Mouse (Mus musculus) adipocyte (in vitro differentiated cells): ENCODE measurements around the gene Dyrk1b.
"Not testable (repeated sequence)": the region's sequence is repeated elsewhere in the genome, so short reads cannot be mapped to it uniquely, and the experiment has no call there.

Experiments used
- DNase-seq: peaks from one replicate; pipeline ENCODE4 v3.0.0-alpha.2; 2016; ENCODE audit warnings: low spot score

The Dyrk1b gene

DNA sequence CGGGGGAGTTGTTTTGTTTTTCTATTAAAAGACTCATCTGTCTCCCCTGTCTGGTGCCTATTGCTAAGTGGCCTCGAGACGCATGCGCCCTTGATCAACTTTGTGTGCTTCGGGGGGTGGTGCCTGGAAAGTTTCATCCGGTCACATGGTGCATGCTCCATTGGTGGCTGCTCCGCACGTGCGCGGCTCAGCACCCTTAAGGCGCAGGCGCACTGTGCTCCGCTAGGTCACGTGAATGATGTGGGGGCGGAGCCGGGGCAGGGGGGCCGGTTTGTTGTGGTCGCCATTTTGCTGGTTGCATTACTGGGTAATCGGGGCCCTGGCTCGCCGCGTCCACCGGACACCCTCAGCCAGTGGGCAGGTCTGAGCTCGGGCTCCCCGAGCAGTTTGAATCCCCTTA, at the start of gene Dyrk1b:
Dyrk1b (plus strand) TSS at position 242 of the 400 bp plus-strand sequence.
- DNase-seq, result peak; percentile 98

- peak; percentile 54 for DNase-seq
Measured at GRCm38 (mm10) chr7:28137613-28138012, 41.7 kb upstream of the Dyrk1b start.

DNA sequence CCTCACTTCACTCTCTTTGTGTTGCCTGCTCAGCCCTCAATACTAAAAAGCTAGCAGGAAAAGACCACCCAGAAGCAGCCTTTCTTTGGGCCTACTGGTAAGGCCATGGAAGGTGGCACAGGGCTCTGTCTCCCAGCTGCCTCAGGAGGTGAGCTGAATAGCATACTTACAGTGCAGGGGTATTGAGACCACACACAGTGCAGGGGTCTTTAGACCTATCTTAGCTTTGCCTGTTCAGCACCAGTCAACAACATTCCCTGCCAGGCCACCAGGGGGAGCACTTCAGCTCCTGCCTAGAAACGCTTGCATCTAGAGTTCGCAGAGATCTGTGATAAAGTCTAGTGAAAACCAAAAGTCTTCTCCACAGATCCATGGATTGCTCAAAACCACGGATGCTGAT, 31.0 kb upstream of the Dyrk1b start:
- peak; percentile 62 for DNase-seq

DNA sequence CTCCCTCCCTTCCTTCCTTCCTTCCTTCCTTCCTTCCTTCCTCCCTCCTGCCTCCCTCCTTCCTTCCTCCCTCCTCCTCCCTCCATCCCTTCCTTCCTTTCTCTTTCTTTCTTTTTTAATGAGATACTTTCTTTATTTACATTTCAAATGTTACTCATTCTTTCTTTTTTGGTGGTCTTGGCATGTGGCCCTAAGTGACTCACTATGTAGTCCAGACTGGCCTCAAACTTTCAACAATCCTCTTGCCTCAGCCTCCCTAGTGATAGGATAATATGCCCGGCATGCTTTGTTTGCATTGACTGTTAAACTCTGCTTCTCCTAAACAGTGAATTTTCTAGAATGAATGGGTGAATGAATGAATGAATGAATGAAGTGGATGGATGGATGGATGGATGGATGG, 29.4 kb upstream of the Dyrk1b start:
- no peak for DNase-seq

- DNase-seq, result no peak
Measured at GRCm38 (mm10) chr7:28151584-28152221, 27.6 kb upstream of the Dyrk1b start.

DNA sequence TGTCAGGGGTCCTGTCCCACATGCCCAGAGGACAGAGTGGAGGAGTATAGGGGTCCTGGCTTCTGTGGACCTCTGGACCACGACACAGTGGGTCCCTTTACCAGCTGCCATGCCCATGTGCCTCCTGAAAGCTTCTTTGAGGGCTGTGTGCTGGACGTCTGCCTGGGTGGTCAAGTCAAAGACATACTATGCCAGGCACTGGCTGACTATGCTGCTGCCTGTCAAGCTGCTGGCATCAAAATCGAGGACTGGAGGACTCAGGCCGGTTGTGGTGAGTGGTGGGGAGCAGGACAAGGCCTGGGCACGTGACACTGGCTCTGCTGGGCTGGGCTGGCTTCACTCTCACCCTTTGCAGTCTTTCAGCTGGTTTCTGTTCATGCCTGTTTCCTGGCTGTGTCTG, 25.7 kb upstream of the Dyrk1b start:
- not testable (repeated sequence) for DNase-seq

DNA sequence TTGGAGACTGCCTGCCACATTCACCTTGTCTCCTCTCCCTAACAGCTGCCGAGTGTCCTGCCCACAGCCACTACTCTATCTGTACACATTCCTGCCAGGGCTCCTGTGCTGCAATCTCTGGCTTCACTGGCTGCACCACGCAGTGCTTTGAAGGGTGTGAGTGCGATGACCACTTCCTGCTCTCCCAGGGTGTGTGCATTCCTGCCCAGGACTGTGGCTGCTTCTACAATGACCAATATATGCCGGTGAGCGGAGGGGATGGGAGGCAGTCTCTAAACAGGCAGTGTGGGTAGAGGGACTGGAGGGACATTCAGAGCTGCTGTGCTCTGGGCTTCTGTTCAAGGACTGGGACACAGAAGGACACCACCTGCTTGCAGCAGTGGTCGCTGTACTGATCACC, 20.0 kb upstream of the Dyrk1b start:
- no peak for DNase-seq

DNA sequence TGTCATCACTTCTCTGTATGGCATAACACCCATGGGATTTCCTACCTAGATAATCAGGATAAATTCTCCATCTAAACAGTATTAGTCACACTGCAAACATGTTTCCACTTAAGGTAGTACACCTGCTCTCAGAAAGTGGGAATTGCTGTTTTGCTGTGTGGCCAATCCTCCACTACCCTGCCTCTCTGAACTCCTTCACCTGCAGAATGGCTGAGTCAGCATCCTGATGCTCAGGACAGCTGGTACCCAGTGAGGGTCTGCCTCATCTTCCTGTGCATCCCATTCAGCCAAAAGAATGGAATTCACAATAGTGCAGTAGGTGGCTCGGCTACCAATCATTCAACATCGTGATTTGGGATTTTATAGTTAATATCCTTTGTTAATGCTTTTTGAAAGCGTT, 19.4 kb upstream of the Dyrk1b start:
- DNase-seq, result no peak

DNA sequence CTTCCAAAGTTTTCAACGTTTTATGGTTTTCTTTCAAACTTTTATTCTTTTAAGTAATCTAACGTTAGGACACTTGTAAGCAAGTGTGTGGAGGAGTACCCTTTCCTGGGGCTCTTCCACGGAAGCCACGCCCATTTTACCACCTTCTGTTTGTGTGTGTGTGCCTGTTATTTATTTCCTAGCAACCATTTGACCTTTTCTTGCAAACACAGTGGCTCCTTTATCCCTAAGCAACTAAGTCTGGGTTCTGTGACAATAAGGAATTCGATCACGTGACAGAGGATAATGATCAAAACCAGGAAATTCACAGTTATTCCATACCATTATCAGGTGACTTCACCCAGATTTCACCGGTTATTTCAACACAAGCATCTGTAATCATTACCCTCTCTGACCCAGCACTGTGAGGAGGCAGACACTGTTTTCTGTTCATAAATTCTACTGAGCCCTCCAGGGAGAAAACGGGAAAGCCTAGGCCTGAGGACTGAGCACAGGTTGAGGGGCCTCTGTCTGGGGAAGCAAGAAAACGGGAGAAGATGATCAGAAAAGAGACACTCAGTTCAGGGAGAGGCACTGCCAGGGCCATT, 18.0 kb upstream of the Dyrk1b start:
- DNase-seq, result no peak

DNA sequence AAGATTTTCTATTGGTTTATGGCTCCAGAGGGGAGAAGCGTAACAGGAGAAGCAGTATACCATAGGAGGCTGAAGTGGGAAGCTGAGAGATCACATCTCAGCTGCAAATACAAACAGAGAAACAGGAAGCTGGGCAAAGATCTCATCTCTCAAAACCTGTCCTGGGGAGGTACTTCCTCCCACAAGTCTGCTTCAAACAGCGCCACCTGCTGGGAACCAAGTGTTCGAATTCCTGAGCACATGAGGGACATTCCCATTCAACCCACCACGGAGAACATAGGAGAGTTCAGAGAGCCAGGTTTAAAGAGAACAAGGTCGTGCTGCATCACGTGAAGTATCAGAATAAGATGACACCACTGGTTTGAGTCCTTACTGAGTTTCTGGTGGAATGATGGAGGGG, 13.9 kb upstream of the Dyrk1b start:
- no peak for DNase-seq

DNA sequence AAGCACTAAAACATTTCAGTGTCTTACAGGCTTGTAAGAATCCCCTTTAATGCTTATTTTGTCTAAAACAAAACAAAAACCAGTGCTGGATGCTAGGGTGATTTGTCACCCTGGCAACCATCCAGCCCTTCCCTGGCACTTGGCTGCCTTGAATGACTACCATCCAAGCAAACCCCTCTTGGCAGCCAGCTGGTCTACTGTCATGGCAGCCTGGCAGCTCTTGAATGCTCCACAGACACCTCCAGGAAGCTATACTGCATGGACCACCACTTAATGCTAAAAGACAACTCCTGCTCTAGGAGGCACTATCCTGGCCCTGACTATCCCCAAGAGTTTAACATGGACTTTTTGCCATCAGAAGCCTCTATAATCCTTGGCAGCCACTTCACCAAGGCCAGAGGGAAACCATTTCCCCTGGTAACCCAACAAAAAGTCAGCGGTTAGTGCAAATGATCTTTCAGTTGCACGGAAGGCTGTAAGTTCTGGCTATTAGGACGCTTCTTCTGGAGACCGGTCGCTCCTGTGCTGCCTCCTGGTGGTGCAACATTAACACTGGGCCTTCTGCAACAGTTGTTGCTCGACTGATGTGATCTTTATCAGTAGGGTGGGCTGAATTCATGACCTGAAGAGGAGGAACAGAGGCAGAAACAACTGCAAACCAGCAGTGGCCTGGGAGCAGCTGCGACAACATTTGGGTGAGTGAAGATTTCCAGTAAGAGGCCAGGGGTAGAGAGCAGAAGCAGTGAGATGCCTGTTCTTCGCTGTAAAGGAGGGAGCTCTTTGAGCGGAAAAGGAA, 10.8 kb upstream of the Dyrk1b start:
- DNase-seq, result peak; percentile 82

- peak; percentile 88 for DNase-seq
Measured at GRCm38 (mm10) chr7:28169489-28170422, 9.5 kb upstream of the Dyrk1b start, which contains the start of gene Fbl. Gene Fbl (plus strand): TSS chr7:28169710.

DNA sequence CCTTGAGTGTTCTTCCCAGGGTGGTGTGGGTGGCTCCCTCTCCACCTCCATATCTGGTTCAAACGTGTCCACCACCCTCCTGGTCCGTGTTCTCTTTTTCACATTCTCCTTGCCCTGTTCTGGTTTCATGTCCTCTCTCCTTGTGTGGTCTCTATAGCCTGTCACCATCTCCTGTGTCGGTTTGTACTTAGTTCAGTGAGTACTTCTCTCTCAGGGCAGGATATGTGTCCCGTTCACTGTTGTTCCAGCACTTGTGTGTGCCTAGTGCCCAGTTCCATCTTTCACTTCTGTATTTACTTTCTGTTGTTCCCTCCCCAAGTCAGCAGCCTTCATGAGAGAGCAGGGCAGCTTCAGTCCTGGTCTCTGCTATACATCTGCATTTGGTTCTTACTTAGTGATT, 3.9 kb upstream of the Dyrk1b start:
- no peak for DNase-seq

DNA sequence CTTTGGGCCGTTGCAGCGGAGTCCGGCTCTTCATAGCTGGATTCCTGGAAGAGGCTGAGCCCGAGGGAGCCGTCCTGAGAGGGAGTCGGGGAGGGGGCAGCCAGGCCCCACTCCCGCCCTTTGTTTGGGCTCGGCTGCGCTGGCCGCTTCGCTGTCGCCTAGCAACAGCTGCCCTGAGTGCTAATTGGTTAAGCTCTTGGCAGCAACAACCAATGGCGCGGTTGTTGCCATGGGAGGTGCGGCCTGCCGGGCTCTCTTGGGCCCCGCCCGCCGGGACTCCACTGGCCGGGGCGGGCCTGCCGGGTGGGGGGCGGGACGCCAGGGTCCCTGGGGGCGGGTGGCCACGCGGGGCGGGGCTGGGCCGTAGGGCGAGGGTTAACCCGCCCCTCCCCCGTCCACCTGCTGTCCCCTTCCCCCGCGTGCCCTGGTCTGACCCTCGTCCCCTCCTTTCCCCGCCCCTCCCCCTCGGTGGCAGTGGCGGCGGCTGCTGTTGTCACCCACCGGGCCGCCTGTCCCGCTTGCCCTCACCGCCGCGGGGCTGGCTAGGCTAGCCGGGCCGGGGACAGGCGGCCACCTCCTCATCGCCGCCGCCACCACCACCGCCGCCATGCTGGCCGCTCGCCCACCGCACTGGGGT, 590 bp downstream of the Dyrk1b start:
- peak; percentile 95 for DNase-seq

DNA sequence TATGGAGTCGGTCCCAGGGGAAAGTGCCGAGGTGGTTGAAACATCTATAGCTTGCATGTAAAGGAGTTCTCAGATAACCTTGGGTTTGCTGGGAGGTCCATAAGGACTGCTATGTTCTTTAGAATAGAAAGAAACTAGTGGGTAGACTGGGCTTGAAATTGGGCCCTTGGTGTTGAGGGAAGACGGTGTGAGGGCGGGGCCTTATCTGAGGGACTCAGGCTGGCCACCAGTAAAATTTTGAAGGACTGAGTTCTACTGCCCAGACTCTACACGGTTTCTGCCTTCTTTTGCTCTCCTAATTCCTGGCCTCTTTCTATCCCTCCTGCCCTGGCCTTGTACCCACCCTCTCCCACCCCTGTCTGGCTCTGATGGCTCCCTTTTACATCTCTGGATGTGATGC, 1.6 kb downstream of the Dyrk1b start:
- DNase-seq, result no peak

DNA sequence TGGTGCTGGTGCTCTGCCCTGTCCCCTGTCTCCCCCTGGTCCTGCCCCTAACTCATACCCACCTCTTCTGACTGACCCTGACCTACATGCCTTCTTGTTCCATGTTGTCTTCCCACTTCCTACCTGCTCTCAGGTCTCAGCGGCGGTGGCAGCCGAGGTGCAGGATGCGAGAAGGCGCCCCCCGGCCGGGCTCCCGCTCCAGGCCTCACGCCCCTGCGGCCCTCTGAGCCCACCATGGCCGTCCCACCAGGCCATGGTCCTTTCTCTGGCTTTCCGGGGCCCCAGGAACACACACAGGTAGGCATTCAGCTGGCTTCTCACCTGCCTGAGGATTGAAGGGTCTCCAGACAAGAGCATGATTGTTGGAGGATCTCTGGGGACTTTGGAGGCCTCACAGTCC, 2.1 kb downstream of the Dyrk1b start:
- DNase-seq, result no peak

GRCm38 (mm10) chr7:28182320-28182719, 3.1 kb downstream of the Dyrk1b start:
- no peak for DNase-seq

DNA sequence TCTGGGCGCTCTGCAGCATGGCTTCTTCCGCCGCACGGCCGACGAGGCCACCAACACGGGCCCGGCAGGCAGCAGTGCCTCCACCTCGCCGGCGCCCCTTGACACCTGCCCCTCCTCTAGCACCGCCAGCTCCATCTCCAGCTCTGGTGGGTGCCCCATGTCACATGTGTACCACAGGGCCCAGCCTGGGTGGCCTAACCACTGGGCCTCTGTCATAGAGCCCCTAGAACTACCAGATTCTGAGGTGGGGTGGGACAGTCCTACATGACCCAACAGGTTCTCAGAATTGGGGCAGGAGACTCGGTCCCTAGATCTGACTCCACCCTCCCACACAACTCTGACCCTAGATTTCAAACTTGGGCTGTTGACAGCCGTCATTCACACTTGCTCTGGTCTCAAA, 6.6 kb downstream of the Dyrk1b start:
- DNase-seq, result no peak

GRCm38 (mm10) chr7:28186631-28187030, 7.4 kb downstream of the Dyrk1b start:
- DNase-seq, result no peak

GRCm38 (mm10) chr7:28191489-28191888, 12.2 kb downstream of the Dyrk1b start:
- no peak for DNase-seq

GRCm38 (mm10) chr7:28191903-28192302, 12.6 kb downstream of the Dyrk1b start:
- no peak for DNase-seq
